Mouse (Mus musculus) MEL (cell line): ENCODE measurements around the gene Olfr1366.

ENCODE experiments used
- CTCF ChIP-seq, 3 experiments: IDR thresholded peaks in 2 of 3; conservative IDR thresholded peaks in 1 of 3; 2 replicates each; pipeline ENCODE4 v1.5.1; 2011 to 2012; ENCODE audit warnings: low read length in 3 of 3, low read depth in 2 of 3, mild to moderate bottlenecking in 2 of 3, improper control_type of control experiment in 1 of 3, inconsistent platforms in 1 of 3, mixed read lengths in 1 of 3, moderate library complexity in 1 of 3; ENCODE audit not compliant: control insufficient read depth in 1 of 3, insufficient read depth in 1 of 3, poor library complexity in 1 of 3, severe bottlenecking in 1 of 3
- EP300 ChIP-seq, 2 experiments: IDR thresholded peaks; 2 replicates each; pipeline ENCODE4 v1.6.1; 2011; ENCODE audit warnings: improper control_type of control experiment in 2 of 2, low read length in 2 of 2, low read depth in 1 of 2, mild to moderate bottlenecking in 1 of 2
- GABPA ChIP-seq: IDR thresholded peaks from 2 replicates; pipeline ENCODE4 v1.6.1; 2012; ENCODE audit warnings: low read depth, mild to moderate bottlenecking, inconsistent platforms, low read length, improper control_type of control experiment, moderate library complexity
- HCFC1 ChIP-seq: IDR thresholded peaks from 2 replicates; pipeline ENCODE4 v1.6.1; 2012; ENCODE audit warnings: low read depth, mild to moderate bottlenecking, inconsistent platforms, low read length, improper control_type of control experiment, moderate library complexity
- MYC ChIP-seq: IDR thresholded peaks from 2 replicates; pipeline ENCODE4 v1.6.1; 2011; ENCODE audit warnings: low read depth, mild to moderate bottlenecking, low read length, improper control_type of control experiment, moderate library complexity
- POLR2A ChIP-seq, 2 experiments: IDR thresholded peaks; 2 replicates each; pipeline ENCODE4 v1.6.1; 2011 to 2012; ENCODE audit warnings: low read length in 2 of 2, mild to moderate bottlenecking in 2 of 2, control low read depth in 1 of 2, improper control_type of control experiment in 1 of 2, low read depth in 1 of 2, moderate library complexity in 1 of 2; ENCODE audit not compliant: control insufficient read depth in 1 of 2, insufficient read depth in 1 of 2, poor library complexity in 1 of 2
- TCF12 ChIP-seq: IDR thresholded peaks from 2 replicates; pipeline ENCODE4 v1.6.1; 2014; ENCODE audit warnings: low read depth, mild to moderate bottlenecking, inconsistent platforms, low read length, improper control_type of control experiment, moderate library complexity
- ZNF384 ChIP-seq: IDR thresholded peaks from 2 replicates; pipeline ENCODE4 v1.6.1; 2012; ENCODE audit warnings: low read depth, mild to moderate bottlenecking, inconsistent platforms, low read length, improper control_type of control experiment

DNA sequence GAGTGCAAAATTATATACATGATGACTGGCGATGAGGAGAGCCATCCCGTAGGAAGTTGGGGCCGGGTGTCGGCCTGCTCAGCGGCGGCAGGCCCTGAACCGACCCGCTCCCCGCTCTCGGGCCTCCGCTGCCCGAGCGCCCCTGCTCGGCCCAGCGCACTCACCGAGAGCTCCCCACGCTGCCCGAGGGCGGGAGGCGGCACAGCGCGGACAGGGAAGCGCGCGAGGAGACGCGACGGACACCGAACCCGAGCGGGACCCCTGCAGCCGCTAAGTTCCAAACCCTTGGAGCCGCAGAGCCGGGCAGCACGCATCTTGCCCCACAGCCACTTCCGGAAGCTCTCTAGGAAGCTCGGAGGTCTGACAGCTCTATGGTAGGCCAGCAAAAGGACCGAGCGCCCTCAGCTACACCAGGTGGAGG lies 11.8 kb downstream of the Olfr1366 start, which contains the start of gene Zkscan8:
- TF ChIP-seq POLR2A (IDR thresholded peaks at IDR 0.05; ENCODE audit: control insufficient read depth in 1 of 2, insufficient read depth in 1 of 2, low read depth in 1 of 2, low read length in 2 of 2, poor library complexity in 1 of 2) = peak; percentile 75 to 85
- TF ChIP-seq EP300 (IDR thresholded peaks at IDR 0.05; ENCODE audit: low read depth in 1 of 2, low read length in 2 of 2) = no peak
- peak; percentile 86 for TF ChIP-seq HCFC1
- TF ChIP-seq CTCF (IDR thresholded peaks at IDR 0.05 in 2 of 3, conservative IDR thresholded peaks at IDR 0.05 in 1 of 3; ENCODE audit: control insufficient read depth in 1 of 3, insufficient read depth in 1 of 3, low read depth in 2 of 3, low read length in 3 of 3, poor library complexity in 1 of 3, severe bottlenecking in 1 of 3) = 0 out of 6 replicates have a peak, but pooled peaks of 1 of the 3 experiments have one; percentile 5
- TF ChIP-seq GABPA = peak; percentile 47; the same call in 1 of the 2 replicates
- peak; percentile 67 for TF ChIP-seq TCF12
- no peak for TF ChIP-seq ZNF384
- peak; percentile 30; the same call in 1 of the 2 replicates for TF ChIP-seq MYC
